Mouse (Mus musculus): ENCODE data around the gene Tbk1.

Gene Tbk1

GRCm38 (mm10) chr10:121533137-121533872 lies 53.3 kb downstream of the Tbk1 start:
- DNase-seq, result peak; percentile 62 to 65

- DNase-seq, result no peak
These were observed 55.0 kb downstream of the Tbk1 start for GRCm38 (mm10) chr10:121531541-121531940.

DNA sequence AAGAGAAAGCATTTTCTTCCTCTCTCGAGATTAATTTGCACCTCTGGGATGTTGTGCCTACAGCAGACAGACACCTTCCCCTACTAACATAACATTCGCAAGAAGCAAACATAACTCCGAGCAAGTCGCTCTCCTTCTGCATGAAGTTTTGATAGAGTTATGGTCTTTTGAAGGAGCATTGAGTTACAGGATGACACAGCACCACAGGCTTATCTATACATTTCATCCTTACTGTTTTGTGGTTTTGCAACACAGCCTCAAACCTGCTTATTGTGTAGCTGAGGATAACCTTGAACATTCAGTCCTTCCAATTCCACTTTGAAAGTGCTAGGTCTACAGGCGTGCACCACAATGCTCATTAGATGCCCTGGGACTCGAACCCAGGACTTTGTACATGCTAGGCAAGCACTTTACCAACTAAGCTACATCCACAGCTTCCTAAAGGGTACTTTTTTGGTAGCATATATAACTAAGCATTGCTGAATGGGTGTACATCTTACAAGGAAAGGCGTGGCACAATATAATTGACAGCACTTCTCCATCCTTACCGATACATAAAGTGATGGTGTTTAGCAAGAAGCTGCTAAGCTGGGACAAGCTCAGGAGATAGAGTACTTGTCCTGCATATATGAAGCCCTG lies 56.1 kb downstream of the Tbk1 start:
- no peak for DNase-seq

- no peak for DNase-seq
These were observed 57.3 kb downstream of the Tbk1 start for GRCm38 (mm10) chr10:121529261-121529660.

- DNase-seq, result no peak
These were observed 58.1 kb downstream of the Tbk1 start for GRCm38 (mm10) chr10:121528470-121528869.

GRCm38 (mm10) chr10:121527114-121527513 lies 59.5 kb downstream of the Tbk1 start:
- no peak for DNase-seq

GRCm38 (mm10) chr10:121520923-121521585 lies 65.5 kb downstream of the Tbk1 start:
- peak in 1 of 2 experiments; percentile 21 for DNase-seq

GRCm38 (mm10) chr10:121519710-121520109 lies 66.9 kb downstream of the Tbk1 start:
- no peak for DNase-seq

DNA sequence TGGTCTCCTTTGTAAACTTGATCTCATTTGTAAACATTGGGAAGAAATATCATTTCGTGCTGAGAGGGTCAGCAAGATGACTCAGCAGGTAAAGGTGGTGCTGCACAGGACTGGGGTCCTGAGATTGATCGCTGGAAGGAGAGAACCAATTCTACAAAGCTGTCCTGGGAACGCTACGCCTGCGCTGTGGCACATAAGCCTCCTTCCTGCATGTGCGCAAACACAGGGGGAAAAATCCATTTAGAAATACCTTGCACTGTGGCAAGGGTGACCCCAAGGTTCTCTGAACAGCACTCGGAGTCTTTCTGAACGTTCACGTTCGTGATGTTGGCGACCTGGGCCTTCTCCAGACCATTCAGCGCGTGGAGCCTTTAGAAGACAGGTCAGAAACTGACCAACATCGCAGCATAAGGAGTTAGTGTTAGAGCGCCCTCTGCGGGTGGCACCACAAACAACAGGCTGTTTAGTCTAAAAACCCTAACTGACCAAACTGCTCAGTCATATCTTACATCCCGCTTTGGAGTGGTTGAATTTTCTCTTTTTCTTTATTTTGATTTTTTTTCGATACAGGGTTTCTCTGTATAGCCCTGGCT lies 70.5 kb downstream of the Tbk1 start:
- peak; percentile 85 to 91 for DNase-seq

- DNase-seq, result peak in 1 of 2 experiments; percentile 48
These were observed 76.6 kb downstream of the Tbk1 start for GRCm38 (mm10) chr10:121509751-121510643.

- DNase-seq, result no peak
These were observed 78.6 kb downstream of the Tbk1 start for GRCm38 (mm10) chr10:121507755-121508544.

- DNase-seq, result peak; percentile 78 to 85
These were observed 79.6 kb downstream of the Tbk1 start for GRCm38 (mm10) chr10:121506731-121507583.

DNA sequence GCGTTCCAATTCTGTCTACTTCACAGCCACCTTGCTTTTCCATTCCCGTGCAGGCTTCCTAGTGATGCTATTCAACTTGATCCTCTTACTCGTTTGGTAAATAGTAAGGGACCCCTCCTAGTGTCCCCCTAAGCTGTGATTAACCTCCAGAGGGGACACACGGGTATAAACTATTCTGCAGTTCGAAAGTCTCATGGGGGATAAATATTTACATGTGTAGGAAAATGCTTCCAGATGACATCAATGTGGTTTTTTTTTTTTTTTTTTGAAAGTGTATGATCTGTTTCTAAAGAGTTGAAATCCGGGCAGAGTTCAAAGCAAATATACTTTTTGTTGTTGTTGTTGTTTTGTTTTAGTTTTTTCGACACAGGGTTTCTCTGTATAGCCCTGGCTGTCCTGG lies 80.7 kb downstream of the Tbk1 start:
- no peak for DNase-seq

DNA sequence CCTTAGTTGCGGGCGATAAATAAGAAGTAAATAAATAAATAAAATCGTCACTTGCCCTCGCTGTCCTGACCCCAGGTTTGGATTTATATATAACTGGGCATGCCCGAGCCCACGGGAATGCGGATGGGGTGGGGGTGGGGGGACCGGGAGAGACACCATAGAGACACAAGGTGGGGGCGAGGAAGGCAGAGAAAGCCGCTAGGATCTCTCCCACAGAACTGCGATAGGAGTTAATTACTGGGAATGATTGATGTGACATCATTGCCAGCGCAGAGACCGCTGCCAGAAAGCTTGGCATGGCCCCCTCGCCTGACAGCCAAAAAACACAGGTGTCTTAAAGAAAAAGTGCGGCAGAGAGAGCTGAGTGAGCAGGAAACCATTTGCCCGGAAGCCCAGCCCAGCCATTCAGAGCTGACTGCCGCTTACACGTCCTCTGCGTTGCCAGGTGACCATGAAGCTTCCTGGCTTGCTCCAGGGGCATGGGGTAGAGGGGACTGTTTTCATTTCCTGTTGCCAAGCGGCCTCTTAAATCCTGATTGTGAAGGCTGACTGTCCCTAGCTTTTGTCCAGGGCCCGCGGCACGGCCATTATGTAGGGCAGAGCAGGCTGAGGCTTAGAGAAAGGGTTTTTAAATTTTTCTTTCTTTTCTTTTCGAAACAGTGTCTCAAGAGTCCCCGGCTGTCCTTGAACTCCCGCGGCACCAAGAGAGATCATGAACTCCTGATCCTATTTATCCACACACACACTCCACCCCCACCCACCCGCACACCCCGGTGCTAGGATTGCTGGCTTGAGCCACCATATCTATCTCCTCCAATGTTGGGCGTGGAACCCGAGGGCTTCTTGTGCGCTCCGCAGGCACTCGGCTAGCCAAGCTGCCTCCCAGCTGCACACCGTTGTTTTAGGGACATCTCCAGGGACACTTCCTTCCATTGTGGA lies 81.3 kb downstream of the Tbk1 start:
- peak; percentile 81 to 89 for DNase-seq

- DNase-seq, result peak in 1 of 2 experiments; percentile 31
These were observed 85.4 kb downstream of the Tbk1 start for GRCm38 (mm10) chr10:121501160-121501559.

DNA sequence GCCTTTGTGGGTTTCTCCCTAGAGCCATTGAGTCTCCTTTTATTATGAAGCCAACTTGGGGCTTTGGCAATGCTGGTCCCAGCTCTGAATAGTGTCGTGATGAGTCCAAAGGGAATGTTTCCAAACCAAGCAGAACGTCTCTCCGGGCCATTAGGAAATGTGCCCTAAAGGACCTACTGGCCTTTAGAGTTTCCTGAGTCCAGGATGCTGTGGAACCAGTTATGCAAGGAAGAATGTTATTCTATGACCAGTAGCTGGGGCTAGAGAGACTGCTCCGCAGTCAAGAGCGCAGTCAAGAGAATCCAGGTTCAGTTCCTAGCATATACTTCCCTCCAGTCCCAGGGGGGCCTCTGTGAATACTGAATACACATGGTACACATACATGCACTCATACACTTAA lies 86.6 kb downstream of the Tbk1 start:
- DNase-seq, result no peak

DNA sequence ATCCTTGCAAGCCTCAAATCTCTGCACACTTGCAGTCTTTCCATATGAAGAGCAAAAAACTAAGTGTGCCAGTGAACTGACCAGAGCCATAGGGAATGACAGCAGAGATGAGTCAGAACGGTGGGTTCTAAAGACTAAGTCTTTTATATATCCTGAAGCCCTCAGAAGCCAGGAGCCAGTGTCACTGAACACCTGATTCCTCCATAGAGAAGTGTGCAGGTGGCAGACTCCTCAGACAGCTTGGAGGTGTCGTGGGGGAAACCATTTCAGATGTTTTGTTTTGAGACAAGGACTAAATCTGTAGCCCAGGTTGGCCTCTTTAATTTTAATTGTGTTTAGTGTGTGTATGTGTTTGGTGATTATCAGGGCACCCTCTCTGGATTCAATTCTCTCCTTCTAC lies 87.5 kb downstream of the Tbk1 start:
- no peak for DNase-seq

DNA sequence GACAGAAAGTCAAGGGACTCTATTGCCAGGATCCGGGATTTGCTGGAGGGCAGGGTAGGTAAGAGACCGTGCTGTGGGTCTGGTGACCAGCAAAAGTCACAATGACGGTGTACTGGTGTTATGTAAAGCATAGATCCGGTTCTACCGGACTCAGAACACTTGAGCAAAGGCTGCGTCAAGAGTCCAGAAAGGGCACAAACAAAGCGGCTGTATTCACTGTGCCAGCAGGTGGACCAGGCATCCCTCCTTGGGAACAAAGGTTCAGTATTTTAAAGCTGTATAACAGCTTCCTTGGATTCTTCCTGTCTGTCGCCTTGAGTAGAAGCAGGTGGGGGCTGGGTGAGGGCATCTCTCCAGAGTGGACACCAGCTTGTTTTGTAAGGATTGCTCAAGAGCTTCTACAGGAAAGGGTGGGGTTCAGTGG lies 88.1 kb downstream of the Tbk1 start:
- peak; percentile 76 to 84 for DNase-seq

DNA sequence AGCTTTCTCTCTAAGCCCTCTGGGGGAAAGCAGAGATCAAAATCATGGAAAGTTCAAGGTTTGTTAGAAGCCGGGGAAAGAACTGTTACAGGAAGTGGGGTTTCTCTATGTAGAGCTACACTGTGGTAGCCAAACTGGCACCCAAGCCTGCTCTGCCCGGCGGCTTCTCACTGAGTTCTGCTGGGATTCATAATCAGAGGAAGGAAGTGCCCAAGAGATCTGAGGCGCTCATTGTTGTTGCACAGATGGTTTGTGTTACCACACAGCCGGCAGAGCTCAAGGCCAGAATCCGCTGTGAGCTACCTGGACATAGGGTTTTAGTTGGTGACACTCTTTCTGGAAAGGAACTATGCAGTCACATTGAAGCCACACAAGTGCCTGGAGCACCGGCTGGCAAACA lies 88.6 kb downstream of the Tbk1 start:
- peak; percentile 54 to 73 for DNase-seq
